Mouse (Mus musculus) intestine, postnatal 0 days (tissue): ENCODE measurements around the gene Atp5j2. TPM values are rescaled to one million over a fixed set of nuclear protein-coding genes. Genes with fewer than 3 reads are reported as not detected.
A peak's percentile ranks its signal among the peaks of the same experiment; 100 is the strongest.

ENCODE experiments used
- ATAC-seq: fragments of 200-750 bp; cut with Nextera tagmentation; 2 replicates; pipeline ENCODE4 v1.8.0; 2017; ENCODE audit warnings: mild to moderate bottlenecking, moderate TSS enrichment, moderate library complexity
- H3K27ac ChIP-seq: fragments of 300-500 bp; sonication (generic); 2 replicates; pipeline ENCODE4 v1.5.1; 2014; ENCODE audit warnings: mild to moderate bottlenecking, low read depth, low read length, moderate library complexity
- H3K27me3 ChIP-seq: fragments of 300-500 bp; sonication (generic); replicated peaks from 2 replicates; pipeline ENCODE4 v1.6.1; 2014; ENCODE audit warnings: low read length, mixed read lengths; ENCODE audit not compliant: control insufficient read depth, insufficient read depth
- H3K36me3 ChIP-seq: fragments of 300-500 bp; sonication (generic); 2 replicates; pipeline ENCODE4 v1.6.1; 2014; ENCODE audit warnings: mild to moderate bottlenecking, moderate library complexity; ENCODE audit not compliant: control insufficient read depth, insufficient read depth
- H3K4me1 ChIP-seq: fragments of 300-500 bp; sonication (generic); replicated peaks from 2 replicates; pipeline ENCODE4 v1.6.1; 2014; ENCODE audit warnings: antibody characterized with exemption, low read length, mixed read lengths; ENCODE audit not compliant: control insufficient read depth, insufficient read depth
- H3K4me2 ChIP-seq: fragments of 300-500 bp; sonication (generic); replicated peaks from 2 replicates; pipeline ENCODE4 v1.6.1; 2014; ENCODE audit warnings: low read depth, mild to moderate bottlenecking, moderate library complexity
- H3K4me3 ChIP-seq: fragments of 300-500 bp; sonication (generic); 2 replicates; pipeline ENCODE4 v1.5.1; 2014; ENCODE audit warnings: low read depth, low read length
- H3K9ac ChIP-seq: fragments of 300-500 bp; sonication (generic); 2 replicates; pipeline ENCODE4 v1.6.1; 2014; ENCODE audit warnings: mild to moderate bottlenecking, low read depth, low read length
- H3K9me3 ChIP-seq: fragments of 300-500 bp; sonication (generic); 2 replicates; pipeline ENCODE4 v1.6.1; 2016; ENCODE audit warnings: mixed run types; ENCODE audit not compliant: control insufficient read depth
- CTCF ChIP-seq: sonication (generic); IDR thresholded peaks from 2 replicates; pipeline ENCODE4 v1.5.1; 2016; ENCODE audit warnings: low read depth, mild to moderate bottlenecking, control low read depth, antibody characterized with exemption, moderate library complexity
- WGBS: fragments of 180-500 bp; shearing (Covaris S2); extraction: QIAGEN DNeasy Blood & Tissue Kit; methylation state at CpG from one replicate; pipeline ENCODE4 v1.1.7; 2014; 5-methylcytosine and 5-hydroxymethylcytosine counted together
- polyA plus RNA-seq: library from polyadenylated mRNA; unstranded; fragments of >200 nt; fragmentation: Nextera tagmentation; extraction: Ambion mirVana; gene quantifications from 2 replicates; pipeline ENCODE4 v1.2.1, GENCODE M21; 2015

The Atp5j2 gene
- polyA plus RNA-seq, 1 experiment from 2014 or later: 832 TPM

DNA sequence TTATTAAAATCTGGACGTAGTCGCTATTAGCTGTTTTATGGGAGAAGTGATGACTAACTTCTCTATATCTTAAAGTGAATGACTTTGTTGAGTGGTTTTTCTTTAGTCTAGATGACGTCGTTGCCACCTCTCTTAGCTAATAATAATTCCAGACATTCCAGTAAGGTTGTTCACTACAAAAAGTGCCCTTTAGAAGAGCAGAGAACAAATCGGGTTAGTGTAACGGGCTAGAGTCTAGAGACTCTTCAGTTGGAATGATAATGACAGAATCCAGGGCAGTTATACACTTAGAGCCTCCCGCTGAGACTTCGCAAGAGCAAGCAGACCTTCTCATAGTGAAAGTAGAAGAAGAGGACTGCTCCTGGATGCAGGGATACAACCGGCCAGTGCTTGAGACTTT is 13.2 kb upstream of the Atp5j2 start:
- Histone ChIP-seq H3K27me3 (no peaks in the 10 kb centered on the region), H3K27ac (peak overlapping the region; percentile 46; the same call in 1 of the 2 replicates), H3K9ac (peak overlapping the region; percentile 37; the same call in 1 of the 2 replicates), H3K9me3 (no peaks in the 10 kb centered on the region), H3K4me3 (peak overlapping the region; percentile 58), H3K4me1 (no peaks in the 10 kb centered on the region; the same call in 1 of the 2 replicates), H3K36me3 (0 out of 2 replicates have a peak, but pooled peaks cover under 1% of the 10 kb centered on the region), H3K4me2 (peak overlapping the region; percentile 69)
- TF ChIP-seq CTCF: no peak
- 12% methylated on average over 9 of the region's 9 CpGs for WGBS
- ATAC-seq: no peak

DNA sequence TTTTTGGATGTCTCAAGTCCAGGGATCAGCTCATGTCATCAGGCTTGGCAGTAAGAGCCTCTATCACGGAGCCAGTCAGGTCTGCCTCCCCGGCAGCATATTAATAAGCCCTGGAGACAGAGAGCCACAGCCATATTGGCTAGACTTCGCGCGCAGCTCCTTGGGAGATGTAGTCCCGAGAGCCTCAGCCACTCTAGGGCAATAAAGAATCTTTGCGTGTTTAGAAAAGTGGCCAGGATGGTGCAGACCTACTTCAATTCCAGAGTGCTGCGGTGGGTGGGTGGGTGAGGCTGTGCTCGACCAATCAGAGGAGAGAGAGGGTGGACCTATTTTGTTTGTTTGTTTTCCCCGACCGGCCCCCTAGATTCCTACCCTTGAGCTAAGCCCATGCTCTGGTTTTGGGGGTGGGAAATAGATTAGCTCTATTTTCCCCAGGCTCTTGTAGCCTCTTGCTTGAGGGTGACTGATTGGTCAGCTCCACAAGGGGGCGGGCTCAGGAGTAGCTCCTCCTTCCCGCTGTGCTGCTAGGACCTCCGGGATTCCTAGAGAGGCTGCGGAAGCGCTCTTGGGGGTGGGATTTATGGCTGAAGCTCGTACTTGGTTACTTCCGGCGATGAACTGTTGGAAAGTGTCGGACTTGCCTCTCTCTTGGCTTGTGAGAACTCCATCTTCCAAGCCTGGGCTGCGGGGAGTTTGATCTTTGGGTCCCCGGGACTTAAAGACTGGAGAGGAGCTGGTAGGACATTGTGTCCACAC is 12.3 kb upstream of the Atp5j2 start, which contains the start of gene Zkscan5:
Gene Zkscan5, plus strand, starts transcription at position 627 of the 756 bp plus-strand sequence.
- peak; percentile 31; the same call in 1 of the 2 replicates for TF ChIP-seq CTCF
- no peaks in the 10 kb centered on the region for H3K9me3 ChIP-seq
- WGBS: 0% methylated on average over 22 of the region's 22 CpGs
- no peaks in the 10 kb centered on the region for H3K27me3 ChIP-seq
- H3K4me2 ChIP-seq: peak within 1 kb of the TSS; percentile 69
- H3K9ac ChIP-seq: peak within 1 kb of the TSS; percentile 37; the same call in 1 of the 2 replicates
- peak within 1 kb of the TSS; percentile 88 for H3K27ac ChIP-seq
- peak; percentile 95 for ATAC-seq
- H3K4me3 ChIP-seq: peak within 1 kb of the TSS; percentile 58
- no peaks in the 10 kb centered on the region; the same call in 1 of the 2 replicates for H3K4me1 ChIP-seq
- 0 out of 2 replicates have a peak, but pooled peaks cover under 1% of the 10 kb centered on the region for H3K36me3 ChIP-seq

DNA sequence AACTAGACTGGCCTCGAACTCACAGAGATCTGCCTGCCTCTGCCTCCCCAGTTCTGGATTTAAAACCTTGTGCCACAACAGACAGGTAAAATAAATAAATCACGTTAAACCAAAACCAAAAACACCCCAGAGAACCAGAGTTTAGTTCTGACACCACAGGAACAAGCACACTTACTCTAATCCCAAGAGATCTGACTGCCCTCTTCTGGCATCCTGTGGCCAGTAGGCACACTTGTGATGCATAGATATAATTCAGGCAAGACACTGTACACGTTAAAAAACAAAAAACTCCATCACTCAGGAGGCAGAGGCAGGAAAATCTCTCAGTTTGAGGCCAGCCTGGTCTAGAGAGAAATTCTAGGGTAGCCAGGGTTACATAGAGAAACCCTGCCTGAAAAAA is 10.6 kb upstream of the Atp5j2 start:
- Histone ChIP-seq H3K4me1 (no peaks in the 10 kb centered on the region; the same call in 1 of the 2 replicates), H3K36me3 (peaks cover 11% of the 10 kb centered on the region), H3K9ac (no peak overlapping the region), H3K27me3 (no peaks in the 10 kb centered on the region), H3K27ac (no peak overlapping the region), H3K4me2 (no peak overlapping the region), H3K4me3 (no peak overlapping the region), H3K9me3 (no peaks in the 10 kb centered on the region)
- 50% methylated on average over 3 of the region's 3 CpGs for WGBS
- TF ChIP-seq CTCF: peak; percentile 18; the same call in 1 of the 2 replicates
- no peak for ATAC-seq

DNA sequence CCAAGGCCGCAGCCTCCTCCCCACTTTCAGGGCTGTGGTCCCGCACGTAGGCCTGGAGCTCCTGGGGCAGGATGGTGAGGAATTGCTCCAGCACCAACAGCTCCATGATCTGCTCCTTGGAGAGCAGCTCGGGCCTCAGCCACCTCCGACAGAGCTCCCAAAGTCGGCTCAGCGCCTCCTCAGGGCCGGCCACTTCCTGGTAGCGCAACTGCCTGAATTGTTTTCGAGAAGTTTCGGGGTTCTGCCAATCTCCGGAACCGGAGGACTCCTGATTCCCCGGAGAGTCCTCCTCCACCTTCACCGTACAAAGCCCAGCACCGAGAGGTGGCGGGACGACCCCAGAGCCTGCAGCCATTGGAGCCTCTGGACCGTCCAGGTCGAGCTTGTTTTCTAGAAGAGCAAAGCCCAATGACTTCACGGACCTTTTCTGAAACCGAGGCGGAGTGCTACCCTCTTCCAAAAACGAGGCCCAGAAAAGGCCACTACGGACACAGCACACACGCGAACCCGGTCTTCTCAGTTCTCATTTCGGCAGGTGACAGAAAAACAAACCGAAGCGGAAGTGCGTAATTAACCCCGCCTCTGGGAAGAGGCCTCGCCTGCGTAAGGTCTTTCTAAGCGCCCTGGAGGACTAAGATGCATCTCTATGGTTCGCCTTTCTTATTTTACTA is 9.6 kb upstream of the Atp5j2 start, which contains the start of gene Zkscan14:
Gene Zkscan14, minus strand, starts transcription at position 548 of the 671 bp plus-strand sequence.
- 0 out of 2 replicates have a peak, but pooled peaks have one; percentile 23 for ATAC-seq
- H3K27me3 ChIP-seq: no peaks in the 10 kb centered on the region
- peaks cover 17% of the 10 kb centered on the region for H3K36me3 ChIP-seq
- H3K27ac ChIP-seq: peak within 1 kb of the TSS; percentile 83
- no peaks in the 10 kb centered on the region for H3K9me3 ChIP-seq
- H3K9ac ChIP-seq: peak within 1 kb of the TSS; percentile 86
- no peaks in the 10 kb centered on the region; the same call in 1 of the 2 replicates for H3K4me1 ChIP-seq
- 1% methylated on average over 37 of the region's 37 CpGs for WGBS
- peak; percentile 20; the same call in 1 of the 2 replicates for TF ChIP-seq CTCF
- H3K4me3 ChIP-seq: peak within 1 kb of the TSS; percentile 94
- peak within 1 kb of the TSS; percentile 90 for H3K4me2 ChIP-seq

DNA sequence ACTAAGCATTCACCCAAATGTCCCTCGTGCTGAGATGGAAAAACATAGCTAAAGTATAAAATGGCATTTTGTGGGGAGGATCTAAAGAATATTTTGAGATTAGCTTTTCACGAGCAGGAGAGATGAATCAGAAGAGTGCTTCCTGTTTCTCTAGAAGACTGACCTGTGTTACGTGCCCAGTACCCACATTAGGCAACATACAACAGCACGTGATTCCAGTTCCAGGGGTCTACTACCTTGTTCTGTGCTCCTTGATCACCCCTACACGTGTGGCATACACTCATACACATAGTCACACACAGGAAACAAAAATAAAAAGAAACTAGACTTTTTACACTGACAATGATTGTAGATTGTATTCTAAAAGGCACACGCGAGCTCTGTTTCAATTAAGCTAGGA is 8.5 kb upstream of the Atp5j2 start:
- H3K4me3 ChIP-seq: no peak overlapping the region; the same call in 1 of the 2 replicates
- 61% methylated on average over 7 of the region's 7 CpGs for WGBS
- H3K9ac ChIP-seq: no peak overlapping the region
- peak overlapping the region; percentile 90; the same call in 1 of the 2 replicates for H3K4me2 ChIP-seq
- H3K36me3 ChIP-seq: peaks cover 28% of the 10 kb centered on the region
- H3K27ac ChIP-seq: no peak overlapping the region
- no peak for TF ChIP-seq CTCF
- H3K27me3 ChIP-seq: no peaks in the 10 kb centered on the region
- no peaks in the 10 kb centered on the region for H3K4me1 ChIP-seq
- no peak for ATAC-seq
- no peaks in the 10 kb centered on the region for H3K9me3 ChIP-seq
